Mouse (Mus musculus) thymus, postnatal 36 days (tissue): ENCODE results near the gene Chtop.

Experiments used
- DNase-seq, 2 experiments: peaks; one replicate each; pipeline ENCODE4 v3.0.0; 2022; ENCODE audit warnings: mixed read lengths in 2 of 2

Gene Chtop

GRCm38 (mm10) chr3:90509747-90510123 is 437 bp upstream of the Chtop start:
- DNase-seq = no peak

- DNase-seq = no peak
Measured at GRCm38 (mm10) chr3:90508287-90508949, 880 bp downstream of the Chtop start.

GRCm38 (mm10) chr3:90506362-90506761 is 2.9 kb downstream of the Chtop start:
- DNase-seq = no peak

- DNase-seq = no peak
Measured at GRCm38 (mm10) chr3:90505216-90505615, 4.1 kb downstream of the Chtop start.

GRCm38 (mm10) chr3:90503444-90503843 is 5.9 kb downstream of the Chtop start:
- no peak for DNase-seq

- no peak for DNase-seq
Measured at GRCm38 (mm10) chr3:90497597-90497996, 11.7 kb downstream of the Chtop start.

- no peak for DNase-seq
Measured at GRCm38 (mm10) chr3:90495850-90496525, 13.3 kb downstream of the Chtop start.

GRCm38 (mm10) chr3:90493831-90494540 is 15.3 kb downstream of the Chtop start:
- no peak for DNase-seq

- DNase-seq = peak in 1 of 2 experiments; percentile 48
Measured at GRCm38 (mm10) chr3:90491350-90491749, 17.9 kb downstream of the Chtop start.

GRCm38 (mm10) chr3:90490696-90491256 is 18.5 kb downstream of the Chtop start, which contains the start of gene Snapin:
TSS of gene Snapin (minus strand) at chr3:90491033.
- DNase-seq = peak; percentile 95 to 96

- DNase-seq = no peak
Measured at GRCm38 (mm10) chr3:90488576-90488975, 20.7 kb downstream of the Chtop start.

- DNase-seq = no peak
Measured at GRCm38 (mm10) chr3:90486998-90487397, 22.3 kb downstream of the Chtop start.

GRCm38 (mm10) chr3:90475831-90476611 is 33.3 kb downstream of the Chtop start, which contains the start of gene Ilf2:
TSS of gene Ilf2 (plus strand) at chr3:90476126.
- peak; percentile 89 to 94 for DNase-seq

GRCm38 (mm10) chr3:90475151-90475830 is 34.0 kb downstream of the Chtop start:
- DNase-seq = no peak

GRCm38 (mm10) chr3:90472213-90472612 is 37.1 kb downstream of the Chtop start:
- DNase-seq = peak; percentile 62 to 63

- DNase-seq = no peak
Measured at GRCm38 (mm10) chr3:90467618-90468300, 41.5 kb downstream of the Chtop start.

GRCm38 (mm10) chr3:90466311-90466766 is 43.0 kb downstream of the Chtop start:
- no peak for DNase-seq

- DNase-seq = peak in 1 of 2 experiments; percentile 17
Measured at GRCm38 (mm10) chr3:90465686-90466310, 43.5 kb downstream of the Chtop start, which contains the start of gene Npr1. TSS of gene Npr1 (minus strand) at chr3:90465866.

- peak; percentile 13 to 27 for DNase-seq
Measured at GRCm38 (mm10) chr3:90465081-90465685, 44.1 kb downstream of the Chtop start.

GRCm38 (mm10) chr3:90464552-90465080 is 44.7 kb downstream of the Chtop start:
- DNase-seq = peak in 1 of 2 experiments; percentile 7
